Mouse (Mus musculus) kidney, postnatal 0 days (tissue): ENCODE data around the gene Baiap2l2. TPM values are rescaled to one million over a fixed set of nuclear protein-coding genes. Genes with fewer than 3 reads are reported as not detected.
A peak's percentile ranks its signal among the peaks of the same experiment; 100 is the strongest.

Experiments used
- ATAC-seq: fragments of 200-750 bp; cut with Nextera tagmentation; replicated peaks from 2 replicates; pipeline ENCODE4 v1.8.0; 2017; ENCODE audit warnings: low read depth, moderate number of reproducible peaks, moderate TSS enrichment, moderate library complexity; ENCODE audit not compliant: low FRiP score
- DNase-seq: peaks from one replicate; pipeline ENCODE4 v3.0.0-alpha.2; 2016; ENCODE audit warnings: low spot score
- H3K27ac ChIP-seq: fragments of 300-500 bp; sonication (generic); 2 replicates; pipeline ENCODE4 v1.5.1; 2014; ENCODE audit warnings: mild to moderate bottlenecking
- H3K27me3 ChIP-seq: fragments of 300-500 bp; sonication (generic); 2 replicates; pipeline ENCODE4 v1.6.1; 2014; ENCODE audit warnings: low read length, mixed read lengths; ENCODE audit not compliant: insufficient read depth
- H3K36me3 ChIP-seq: fragments of 300-500 bp; sonication (generic); 2 replicates; pipeline ENCODE4 v1.6.1; 2014; ENCODE audit warnings: low read length, mixed read lengths; ENCODE audit not compliant: insufficient read depth
- H3K4me1 ChIP-seq: fragments of 300-500 bp; sonication (generic); replicated peaks from 2 replicates; pipeline ENCODE4 v1.6.1; 2014; ENCODE audit warnings: antibody characterized with exemption, low read length, mixed read lengths; ENCODE audit not compliant: insufficient read depth
- H3K4me2 ChIP-seq: fragments of 300-500 bp; sonication (generic); 2 replicates; pipeline ENCODE4 v1.6.1; 2014; ENCODE audit warnings: mild to moderate bottlenecking, low read length, moderate library complexity, mixed read lengths
- H3K4me3 ChIP-seq: fragments of 300-500 bp; sonication (generic); replicated peaks from 2 replicates; pipeline ENCODE4 v1.5.1; 2014; ENCODE audit warnings: low read depth, low read length
- H3K9ac ChIP-seq: fragments of 300-500 bp; sonication (generic); 2 replicates; pipeline ENCODE4 v1.6.1; 2014; ENCODE audit warnings: low read depth, low read length
- H3K9me3 ChIP-seq: fragments of 300-500 bp; sonication (generic); replicated peaks from 2 replicates; pipeline ENCODE4 v1.6.1; 2016; ENCODE audit warnings: low read length, inconsistent platforms, mixed read lengths
- CTCF ChIP-seq: IDR thresholded peaks from 2 replicates; pipeline ENCODE4 v1.5.1; 2016; ENCODE audit warnings: antibody characterized with exemption, low read depth, mild to moderate bottlenecking, moderate library complexity
- WGBS: fragments of 180-500 bp; shearing (Covaris S2); extraction: QIAGEN DNeasy Blood & Tissue Kit; methylation state at CpG from one replicate; pipeline ENCODE4 v1.1.7; 2014; 5-methylcytosine and 5-hydroxymethylcytosine counted together
- polyA plus RNA-seq: library from polyadenylated mRNA; unstranded; fragments of >200 nt; fragmentation: Nextera tagmentation; extraction: Ambion mirVana; gene quantifications from 2 replicates; pipeline ENCODE4 v1.2.1, GENCODE M21; 2015

Baiap2l2 gene
- polyA plus RNA-seq, 1 experiment from 2014 or later = 25.0 TPM

- Histone ChIP-seq H3K4me1 (no peaks in the 10 kb centered on the region; the same call in 1 of the 2 replicates), H3K4me3 (no peak overlapping the region), H3K27ac (no peak overlapping the region), H3K9me3 (no peaks in the 10 kb centered on the region), H3K36me3 (no peaks in the 10 kb centered on the region), H3K9ac (no peak overlapping the region), H3K4me2 (no peak overlapping the region), H3K27me3 (no peaks in the 10 kb centered on the region)
- DNase-seq (no peak), ATAC-seq (no peak)
- TF ChIP-seq CTCF = no peak
- 22% methylated on average over 1 of the region's 1 CpGs for WGBS
These were observed 16.8 kb downstream of the Baiap2l2 start for GRCm38 (mm10) chr15:79268521-79268920.

DNA sequence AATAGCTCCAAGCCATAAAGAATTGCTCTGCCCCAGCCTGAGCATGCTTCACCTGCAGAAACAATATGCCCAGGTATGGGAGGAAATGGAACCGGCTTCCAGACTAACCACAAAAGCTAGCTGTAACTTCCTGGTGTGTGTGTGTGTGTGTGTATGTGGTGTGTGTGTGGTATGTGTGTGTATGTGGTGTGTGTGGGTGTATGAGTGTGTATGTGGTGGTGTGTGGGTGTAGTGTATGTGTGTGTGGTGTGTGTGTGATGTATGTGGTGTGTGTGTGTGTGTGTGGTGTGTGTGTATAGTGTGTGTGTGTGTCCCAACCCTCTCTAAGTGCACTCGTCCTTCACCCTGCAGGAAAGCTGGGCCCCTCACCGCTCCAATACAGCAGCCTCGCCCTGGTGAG is 20.0 kb downstream of the Baiap2l2 start:
- no peak for TF ChIP-seq CTCF
- WGBS = 54% methylated on average over 4 of the region's 4 CpGs
- Histone ChIP-seq H3K4me1 (no peaks in the 10 kb centered on the region; the same call in none of the 2 replicates), H3K4me3 (no peak overlapping the region), H3K36me3 (no peaks in the 10 kb centered on the region), H3K27ac (no peak overlapping the region), H3K9me3 (no peaks in the 10 kb centered on the region), H3K9ac (no peak overlapping the region), H3K4me2 (no peak overlapping the region), H3K27me3 (no peaks in the 10 kb centered on the region)
- no peak for DNase-seq
- no peak for ATAC-seq

DNA sequence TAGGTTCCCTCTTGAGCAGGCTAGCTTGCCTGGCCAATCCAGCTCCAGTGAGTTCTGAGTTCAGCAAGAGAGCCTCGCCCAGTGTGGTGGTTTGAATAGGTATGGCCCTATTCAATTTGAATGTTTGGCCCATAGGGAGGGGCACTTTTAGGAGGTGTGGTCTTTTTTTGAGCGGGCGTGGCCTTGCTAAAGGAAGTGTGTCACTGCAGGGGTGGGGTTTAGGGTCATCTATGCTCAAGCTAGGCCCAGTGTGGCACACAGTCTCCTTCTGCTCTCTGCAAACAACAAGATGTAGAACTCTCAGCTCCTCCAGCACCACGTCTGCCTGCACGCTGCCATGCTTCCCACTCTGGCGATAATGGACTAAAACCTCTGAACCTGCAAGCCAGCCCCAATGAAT is 21.6 kb downstream of the Baiap2l2 start:
- H3K27me3 ChIP-seq = no peaks in the 10 kb centered on the region
- TF ChIP-seq CTCF = no peak
- no peak overlapping the region for H3K4me2 ChIP-seq
- no peak overlapping the region for H3K4me3 ChIP-seq
- no peaks in the 10 kb centered on the region for H3K9me3 ChIP-seq
- ATAC-seq (no peak), DNase-seq (no peak)
- 95% methylated on average over 6 of the region's 6 CpGs for WGBS
- no peaks in the 10 kb centered on the region; the same call in 1 of the 2 replicates for H3K4me1 ChIP-seq
- H3K9ac ChIP-seq = no peak overlapping the region
- H3K36me3 ChIP-seq = no peaks in the 10 kb centered on the region
- no peak overlapping the region for H3K27ac ChIP-seq

DNA sequence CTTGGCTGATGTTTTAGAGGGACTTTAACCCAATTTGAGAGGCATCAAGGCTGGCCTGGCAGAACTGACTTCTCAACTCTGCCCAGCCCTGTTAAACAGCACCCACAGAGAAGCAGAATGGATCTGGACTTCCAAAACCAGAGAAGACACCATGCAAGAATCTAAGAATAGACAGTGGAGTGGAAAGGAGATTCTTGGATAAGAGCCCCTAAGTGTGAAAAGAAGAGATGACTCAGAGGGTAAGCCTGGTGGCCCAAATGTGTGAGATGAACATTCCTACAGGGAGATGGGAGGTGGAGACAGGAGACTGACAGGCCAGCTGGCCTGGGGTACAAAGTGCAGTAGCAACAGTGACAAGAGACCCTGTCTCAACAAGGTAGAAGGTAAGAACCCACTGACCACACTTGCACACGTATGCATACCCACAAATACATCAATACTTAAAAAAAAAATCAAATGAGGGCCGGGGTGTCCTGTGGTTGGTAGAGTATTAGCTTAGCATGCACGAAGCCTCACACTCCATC is 22.5 kb downstream of the Baiap2l2 start:
- no peak for TF ChIP-seq CTCF
- Histone ChIP-seq H3K4me1 (no peaks in the 10 kb centered on the region; the same call in 1 of the 2 replicates), H3K9me3 (no peaks in the 10 kb centered on the region), H3K27me3 (no peaks in the 10 kb centered on the region), H3K9ac (no peak overlapping the region), H3K4me3 (no peak overlapping the region), H3K27ac (no peak overlapping the region), H3K36me3 (no peaks in the 10 kb centered on the region), H3K4me2 (no peak overlapping the region)
- WGBS = 94% methylated on average over 3 of the region's 3 CpGs
- DNase-seq = no peak
- no peak for ATAC-seq

- no peaks in the 10 kb centered on the region for H3K9me3 ChIP-seq
- H3K27ac ChIP-seq = no peak overlapping the region
- TF ChIP-seq CTCF = peak; percentile 63
- no peak overlapping the region for H3K9ac ChIP-seq
- DNase-seq (peak; percentile 70), ATAC-seq (no peak)
- H3K4me1 ChIP-seq = no peaks in the 10 kb centered on the region; the same call in 1 of the 2 replicates
- WGBS = 21% methylated on average over 13 of the region's 13 CpGs
- H3K36me3 ChIP-seq = no peaks in the 10 kb centered on the region
- peak overlapping the region; percentile 98; the same call in 1 of the 2 replicates for H3K4me2 ChIP-seq
- no peak overlapping the region for H3K4me3 ChIP-seq
- no peaks in the 10 kb centered on the region for H3K27me3 ChIP-seq
These were observed 23.0 kb downstream of the Baiap2l2 start for GRCm38 (mm10) chr15:79262375-79262774.

GRCm38 (mm10) chr15:79261757-79262156 is 23.6 kb downstream of the Baiap2l2 start:
- H3K4me2 ChIP-seq = peak overlapping the region; percentile 98
- TF ChIP-seq CTCF = peak; percentile 18; the same call in 1 of the 2 replicates
- no peaks in the 10 kb centered on the region for H3K9me3 ChIP-seq
- H3K4me3 ChIP-seq = peak overlapping the region; percentile 45
- H3K27ac ChIP-seq = no peak overlapping the region
- DNase-seq = no peak
- no peaks in the 10 kb centered on the region; the same call in 1 of the 2 replicates for H3K4me1 ChIP-seq
- no peaks in the 10 kb centered on the region for H3K36me3 ChIP-seq
- no peak for ATAC-seq
- peak overlapping the region; percentile 64 for H3K9ac ChIP-seq
- WGBS = 0% methylated on average over 18 of the region's 28 CpGs
- H3K27me3 ChIP-seq = no peaks in the 10 kb centered on the region
